Mouse (Mus musculus) liver (tissue): ENCODE measurements around the gene Gm44503.

Experiments
- DNase-seq: peaks from one replicate; pipeline ENCODE4 v3.0.0-alpha.2; 2020; ENCODE audit warnings: mixed read lengths

Gm44503 gene

DNA sequence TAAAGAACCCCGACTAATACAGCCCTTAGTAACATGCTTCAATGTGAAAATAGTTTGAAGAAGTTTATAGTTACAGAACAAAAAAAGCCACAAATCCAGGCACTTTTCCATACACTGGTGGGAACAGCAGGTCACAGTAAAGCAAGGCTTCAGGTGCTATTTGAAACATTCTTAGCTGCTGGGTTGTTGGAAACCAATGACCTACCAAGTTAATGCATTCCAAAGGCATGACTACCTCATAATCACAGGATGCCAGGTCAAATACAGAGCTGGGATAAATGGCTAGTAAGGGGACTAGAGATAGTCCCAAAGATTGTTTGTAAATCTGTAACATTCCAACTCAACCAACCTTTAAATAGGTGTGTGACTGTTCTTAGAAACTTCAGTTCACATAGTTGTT is 16.6 kb downstream of the Gm44503 start:
- no peak for DNase-seq

GRCm38 (mm10) chr9:72983066-72983465 is 24.4 kb downstream of the Gm44503 start:
- DNase-seq: no peak

- DNase-seq: peak; percentile 95
Observed at GRCm38 (mm10) chr9:72985250-72986220, 26.9 kb downstream of the Gm44503 start, which contains the start of the genes Ccpg1os and Ccpg1. TSS of gene Ccpg1os (minus strand) at chr9:72985382. TSS of gene Ccpg1 (plus strand) at chr9:72985429.

GRCm38 (mm10) chr9:72987703-72988102 is 29.1 kb downstream of the Gm44503 start:
- DNase-seq: no peak

GRCm38 (mm10) chr9:72988706-72989105 is 30.1 kb downstream of the Gm44503 start:
- DNase-seq: no peak

DNA sequence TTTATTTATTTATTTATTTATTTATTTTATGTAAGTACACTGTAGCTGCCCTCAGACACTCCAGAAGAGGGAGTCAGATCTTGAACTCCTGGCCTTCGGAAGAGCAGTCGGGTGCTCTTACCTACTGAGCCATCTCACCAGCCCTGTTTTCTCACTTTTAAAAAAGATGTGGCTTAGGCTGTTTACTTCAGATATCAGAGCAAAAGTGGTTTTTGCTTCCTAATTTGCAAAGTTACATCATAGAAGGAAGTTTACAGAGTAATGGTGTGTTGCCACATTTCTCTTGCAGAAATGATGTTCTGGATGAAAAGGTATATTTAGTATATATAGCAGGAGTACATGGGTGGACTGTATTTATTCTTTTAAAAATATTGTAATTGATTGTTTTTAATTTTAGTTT is 32.8 kb downstream of the Gm44503 start:
- no peak for DNase-seq

- DNase-seq: no peak
Observed at GRCm38 (mm10) chr9:72992576-72992975, 33.9 kb downstream of the Gm44503 start.

DNA sequence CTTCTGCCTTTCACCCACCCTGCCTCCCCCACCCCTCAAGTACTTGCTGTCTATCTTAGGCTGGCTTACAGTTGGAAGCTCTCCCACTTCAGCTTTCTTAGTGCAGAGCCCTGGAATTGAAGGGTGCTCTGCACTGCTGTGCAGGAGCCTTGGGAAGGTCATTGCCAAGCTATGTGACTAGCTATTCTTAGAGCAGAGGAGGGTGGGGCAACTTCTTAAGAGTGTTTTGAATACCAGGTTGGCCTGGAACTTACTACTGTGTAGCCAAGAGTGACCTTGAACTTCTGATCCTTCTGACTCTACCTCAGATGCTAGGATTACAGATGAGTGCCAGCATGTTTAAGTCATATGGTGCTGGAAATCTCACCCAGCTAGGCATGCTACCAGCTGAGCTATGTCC is 37.5 kb downstream of the Gm44503 start:
- no peak for DNase-seq

- no peak for DNase-seq
Observed at GRCm38 (mm10) chr9:72996806-72997205, 38.2 kb downstream of the Gm44503 start.

- no peak for DNase-seq
Observed at GRCm38 (mm10) chr9:73000487-73000886, 41.8 kb downstream of the Gm44503 start.

DNA sequence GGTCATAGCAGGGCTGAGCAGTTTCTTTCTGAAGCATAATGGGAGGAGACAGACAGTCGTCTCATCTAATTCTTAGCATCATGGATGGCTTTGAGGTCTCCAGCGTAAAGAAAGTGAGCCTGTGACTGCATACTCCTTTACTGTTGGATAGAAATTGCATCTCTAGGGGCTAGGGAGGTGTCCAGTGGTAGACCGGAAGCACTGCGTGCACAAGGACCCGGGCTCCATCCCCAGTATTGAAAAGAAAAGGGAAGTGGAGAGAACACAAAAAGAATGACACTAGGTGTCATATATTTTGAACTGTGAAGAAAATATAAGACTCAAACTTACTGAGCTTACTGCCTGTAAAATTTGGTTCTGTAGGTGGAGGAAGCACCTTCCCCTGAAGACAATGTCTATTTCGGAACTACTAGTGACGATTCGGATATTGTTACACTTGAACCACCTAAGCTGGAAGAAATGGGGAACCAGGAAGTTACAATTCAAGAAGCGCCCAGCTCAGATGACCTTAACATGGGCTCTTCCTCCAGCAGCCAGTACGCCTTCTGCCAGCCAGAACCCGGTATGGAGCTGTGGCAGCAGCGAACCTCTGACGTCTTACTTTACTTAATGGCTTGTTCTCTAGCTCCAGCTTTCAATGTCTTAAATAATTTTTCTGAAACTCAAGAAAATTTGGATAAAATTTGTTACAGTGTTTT is 42.8 kb downstream of the Gm44503 start:
- no peak for DNase-seq

- DNase-seq: no peak
Observed at GRCm38 (mm10) chr9:73002177-73002576, 43.5 kb downstream of the Gm44503 start.

DNA sequence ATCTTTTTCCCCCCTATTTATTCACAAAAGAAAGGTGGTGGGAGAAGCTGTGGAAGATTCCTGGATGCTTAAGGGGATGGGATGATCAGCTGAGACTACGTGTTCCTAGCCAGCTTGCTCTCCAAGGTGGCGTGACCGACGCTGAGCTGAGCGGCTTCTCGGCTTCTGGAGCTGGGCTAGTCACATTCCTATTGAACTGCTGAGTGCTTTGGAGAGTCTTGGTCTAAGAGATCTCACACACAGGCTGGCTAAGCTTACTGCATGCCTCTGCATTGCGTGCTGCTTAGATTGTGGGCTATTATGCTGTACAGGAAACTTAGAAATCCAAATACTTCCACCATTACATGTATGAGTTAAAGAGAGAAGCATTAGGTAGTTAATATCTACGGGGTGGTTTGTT is 45.4 kb downstream of the Gm44503 start:
- DNase-seq: no peak

- DNase-seq: no peak
Observed at GRCm38 (mm10) chr9:73005106-73005505, 46.5 kb downstream of the Gm44503 start.

GRCm38 (mm10) chr9:73006175-73006574 is 47.5 kb downstream of the Gm44503 start:
- DNase-seq: no peak

DNA sequence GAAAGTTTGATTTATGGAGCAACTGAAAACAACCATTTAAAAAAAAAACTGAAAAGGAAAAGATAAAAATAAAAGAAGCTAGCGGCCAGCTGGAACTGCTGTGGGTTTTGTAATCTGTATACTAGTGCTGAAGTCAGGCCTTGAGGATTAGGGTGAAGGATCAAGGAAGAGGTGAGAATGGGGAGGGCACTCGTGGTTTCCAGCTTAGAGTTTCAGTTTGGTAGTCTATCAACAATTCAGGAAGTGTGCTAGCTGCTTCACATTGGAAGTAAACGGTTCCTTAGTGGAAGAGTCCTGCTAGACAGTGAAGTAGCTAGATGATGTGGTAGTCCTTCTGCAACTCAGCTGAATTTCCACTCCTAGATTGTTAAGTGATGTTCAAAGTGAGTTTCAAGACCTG is 49.7 kb downstream of the Gm44503 start:
- no peak for DNase-seq

GRCm38 (mm10) chr9:73012629-73013028 is 54.0 kb downstream of the Gm44503 start:
- DNase-seq: no peak

DNA sequence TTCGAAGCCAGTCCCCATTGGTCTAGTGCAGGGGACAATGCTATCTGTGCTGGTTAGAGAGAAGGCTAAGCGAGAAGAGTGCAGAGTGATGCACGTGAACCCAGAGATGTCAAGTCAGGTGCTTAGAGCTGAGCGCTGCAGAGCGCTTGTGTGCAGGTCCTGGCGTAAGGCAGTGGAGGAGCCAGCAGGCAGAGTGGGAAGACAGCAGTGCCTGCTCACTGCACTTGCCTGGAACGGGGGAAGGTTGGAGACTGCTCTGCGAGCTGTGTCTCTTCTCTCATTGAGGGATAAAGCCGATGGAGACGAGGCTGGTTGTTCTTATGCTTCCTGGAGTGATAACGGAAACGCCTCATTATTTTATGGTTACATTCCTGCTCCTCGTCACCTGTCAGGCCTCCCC is 56.1 kb downstream of the Gm44503 start:
- no peak for DNase-seq

DNA sequence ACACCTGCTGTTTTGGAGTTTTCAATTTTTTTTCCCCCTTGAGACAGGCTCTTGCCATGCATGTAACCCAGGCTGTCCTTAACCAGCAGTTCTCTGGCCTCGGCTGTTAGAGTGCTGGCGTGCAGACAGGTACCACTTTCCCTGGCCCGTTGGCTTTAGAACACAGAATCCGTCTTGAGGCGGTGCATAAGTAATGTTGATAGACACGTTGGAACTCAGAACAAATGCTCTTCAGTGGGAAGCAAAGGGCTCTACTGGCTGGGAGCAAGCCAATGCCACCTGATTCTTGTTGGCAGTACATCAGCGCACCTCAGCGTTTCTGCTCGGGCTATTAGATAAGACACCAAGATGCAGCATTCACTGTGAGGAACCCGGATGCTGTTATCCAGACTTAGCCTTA is 61.2 kb downstream of the Gm44503 start:
- DNase-seq: no peak

- no peak for DNase-seq
Observed at GRCm38 (mm10) chr9:73020566-73021097, 62.0 kb downstream of the Gm44503 start.

- DNase-seq: no peak
Observed at GRCm38 (mm10) chr9:73025818-73026636, 67.4 kb downstream of the Gm44503 start.

DNA sequence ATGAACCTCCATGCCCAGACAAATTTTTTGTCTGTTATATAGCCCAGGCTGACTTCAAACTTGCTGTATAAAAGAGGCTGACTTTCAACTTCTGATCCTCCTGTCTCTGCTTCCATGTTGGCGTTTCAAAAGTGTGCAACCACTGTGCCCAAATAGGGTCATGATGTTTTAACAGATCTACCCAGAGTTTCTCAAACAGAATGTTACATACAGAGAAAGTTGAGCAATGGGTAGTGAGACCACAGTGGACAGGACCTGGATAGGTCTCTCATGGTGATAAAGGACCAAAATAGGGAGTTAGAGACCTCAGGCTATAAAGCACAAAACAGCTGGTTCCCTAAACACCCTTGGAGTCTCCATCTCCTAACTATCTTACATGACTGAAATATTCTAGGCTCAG is 71.8 kb downstream of the Gm44503 start:
- DNase-seq: no peak

GRCm38 (mm10) chr9:73031421-73031820 is 72.8 kb downstream of the Gm44503 start:
- DNase-seq: no peak
